Mouse (Mus musculus) lung, postnatal 10 days (tissue): ENCODE measurements around the gene Gm17657.

ENCODE experiments used
- DNase-seq: peaks from one replicate; pipeline ENCODE4 v3.0.0; 2021

The Gm17657 gene

GRCm38 (mm10) chr17:29485336-29486233 lies 63.9 kb downstream of the Gm17657 start:
- DNase-seq: no peak

GRCm38 (mm10) chr17:29484431-29484830 lies 65.0 kb downstream of the Gm17657 start:
- no peak for DNase-seq

- no peak for DNase-seq
Measured at GRCm38 (mm10) chr17:29483282-29483681, 66.2 kb downstream of the Gm17657 start.

- no peak for DNase-seq
Measured at GRCm38 (mm10) chr17:29482632-29483031, 66.8 kb downstream of the Gm17657 start.

DNA sequence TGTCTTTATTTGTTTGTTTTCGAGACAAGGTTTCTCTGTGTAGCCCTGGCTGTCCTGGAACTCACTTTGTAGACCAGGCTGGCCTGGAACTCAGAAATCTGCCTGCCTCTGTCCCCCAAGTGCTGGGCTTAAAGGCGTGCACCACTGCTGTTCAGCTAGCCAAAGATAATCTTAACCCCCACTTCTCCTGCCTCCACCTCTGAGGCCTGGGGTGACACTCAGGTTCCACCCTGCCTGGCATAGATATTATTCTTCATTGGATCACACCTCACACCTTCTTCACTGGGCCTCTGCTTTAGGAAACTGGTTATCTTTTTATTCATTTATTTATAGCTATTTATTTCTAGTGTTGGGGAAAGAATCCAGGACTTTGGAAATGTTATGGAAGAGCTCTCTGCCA lies 69.2 kb downstream of the Gm17657 start:
- no peak for DNase-seq

DNA sequence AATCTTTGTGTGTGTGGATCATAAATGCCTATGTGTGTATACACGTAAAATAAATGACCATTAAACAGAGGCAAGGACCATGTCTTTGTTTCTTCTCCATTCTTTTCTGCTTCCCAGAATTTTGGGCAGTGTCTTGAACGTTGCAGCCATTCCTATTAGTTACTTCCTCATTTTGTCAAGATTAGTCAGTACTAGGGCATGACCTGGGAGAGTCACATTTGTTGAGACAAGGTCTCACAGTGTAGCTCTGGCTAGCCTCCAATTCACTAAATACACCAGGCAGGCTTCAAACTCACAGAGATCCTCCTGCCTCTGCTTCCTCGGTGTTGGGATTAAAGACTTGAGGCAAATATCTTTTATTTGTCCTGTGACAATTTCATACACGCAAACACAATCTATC lies 71.2 kb downstream of the Gm17657 start:
- no peak for DNase-seq

DNA sequence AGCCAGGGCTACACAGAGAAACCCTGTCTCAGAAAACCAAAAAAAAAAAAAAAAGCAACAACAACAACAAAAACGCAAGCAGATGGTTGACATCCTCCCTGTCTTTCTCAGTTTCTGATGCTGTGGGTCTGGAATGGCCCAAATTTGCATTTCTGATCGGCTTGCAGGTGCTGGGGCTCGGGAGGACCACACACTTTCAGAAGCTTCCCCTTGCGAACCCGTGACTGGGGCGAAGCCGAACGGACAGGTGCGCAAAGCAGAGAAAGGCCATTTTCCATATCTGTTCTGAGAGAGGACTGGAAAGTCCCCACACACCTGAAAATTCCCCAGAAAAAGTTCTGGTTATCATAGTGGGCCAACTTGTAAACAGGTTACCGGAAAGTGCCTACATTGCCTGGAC lies 72.1 kb downstream of the Gm17657 start:
- DNase-seq: no peak

DNA sequence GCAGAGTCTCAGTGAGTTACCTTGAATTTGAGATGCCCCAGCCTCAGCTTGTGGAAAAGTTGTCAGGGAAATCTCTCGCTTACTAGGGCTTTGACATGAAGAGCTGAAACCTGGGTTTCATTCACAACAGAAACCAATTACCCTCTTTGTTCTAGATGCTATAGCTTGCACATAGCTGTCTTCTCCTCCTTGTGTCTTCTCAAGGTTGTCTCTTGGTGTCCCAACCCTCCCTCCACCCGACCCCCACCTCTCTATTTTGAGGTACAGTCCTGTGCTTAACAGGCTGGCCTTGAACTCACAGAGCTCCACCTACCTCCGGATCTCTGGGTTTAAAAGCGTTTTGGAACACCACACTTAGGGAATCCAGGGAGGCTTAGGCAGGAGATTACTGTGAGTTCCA lies 73.0 kb downstream of the Gm17657 start:
- DNase-seq: no peak

DNA sequence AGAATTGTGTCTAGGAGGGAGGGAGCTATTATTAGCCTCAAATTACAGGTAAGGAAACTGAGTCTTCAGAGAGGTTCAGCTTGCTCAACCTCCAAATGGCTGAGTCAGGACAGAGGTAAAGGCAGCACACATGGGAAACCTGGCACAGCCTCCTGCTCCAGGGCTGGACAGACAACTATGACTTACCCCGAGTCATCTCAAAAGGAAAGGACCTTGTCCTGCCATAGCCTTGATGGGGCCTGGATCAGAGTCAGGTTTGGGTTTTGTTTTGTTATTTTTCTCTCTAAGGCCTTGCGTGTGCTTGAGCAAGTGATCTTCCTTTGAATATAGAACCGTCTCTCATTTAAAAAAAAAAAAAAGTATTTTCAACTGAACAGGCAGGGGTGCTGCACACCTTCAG lies 74.3 kb downstream of the Gm17657 start:
- no peak for DNase-seq

DNA sequence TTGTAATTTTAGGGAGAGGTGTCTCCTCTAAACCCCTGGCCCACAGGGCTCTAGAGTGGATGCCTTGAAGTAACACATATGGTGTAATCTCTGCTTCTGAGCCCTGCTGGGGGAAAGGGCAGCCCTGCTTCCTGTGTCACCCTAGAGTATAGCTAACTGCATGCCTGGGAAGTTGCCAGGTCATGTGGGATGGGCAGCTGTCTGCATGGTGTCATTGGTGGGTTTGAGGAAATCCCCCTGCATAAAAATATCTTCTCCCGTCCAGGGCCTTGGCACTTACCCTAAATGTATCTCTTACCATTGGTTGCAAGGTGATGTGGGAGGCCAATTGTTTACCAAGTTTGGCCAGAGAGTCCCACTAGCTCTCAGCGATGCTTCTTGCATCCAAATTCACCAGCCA lies 75.4 kb downstream of the Gm17657 start:
- no peak for DNase-seq

DNA sequence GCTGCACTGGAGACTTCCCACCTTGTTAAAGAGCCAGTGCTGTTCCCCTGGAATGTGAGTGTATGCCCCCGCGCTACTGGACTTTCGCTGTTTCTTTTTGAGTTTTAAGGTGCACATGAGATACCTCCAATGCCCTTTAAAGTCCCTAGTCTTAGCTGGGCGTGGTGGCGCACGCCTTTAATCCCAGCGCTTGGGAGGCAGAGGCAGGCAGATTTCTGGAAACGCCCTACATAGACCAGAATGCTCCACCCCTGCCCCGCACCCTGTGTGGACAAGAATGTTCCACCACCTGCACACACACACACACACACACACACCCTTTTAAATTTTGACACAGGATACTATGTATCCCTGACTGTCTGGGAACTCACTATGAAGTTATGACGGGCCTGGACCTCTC lies 76.0 kb downstream of the Gm17657 start:
- no peak for DNase-seq
